Mouse (Mus musculus) T-helper 1 cell (primary cell): ENCODE data around the gene Ppm1e.

Source experiments
- in situ Hi-C: fragments of 300-600 bp; cut with MboI, MseI; formaldehyde crosslinking; loops from one replicate; pipeline ENCODE4 v1.15.1; 2025; ENCODE audit warnings: high pct_unique_total_duplicates

Ppm1e gene

GRCm38 (mm10) chr11:87253294-87253693, 105.5 kb downstream of the Ppm1e start:
- in situ Hi-C loops: no loop called here

- in situ Hi-C loops: no loop called here
These were observed 108.7 kb downstream of the Ppm1e start for GRCm38 (mm10) chr11:87250132-87250531.

GRCm38 (mm10) chr11:87247494-87247866, 111.3 kb downstream of the Ppm1e start:
- in situ Hi-C loops: no loop called here

GRCm38 (mm10) chr11:87246724-87247493, 111.9 kb downstream of the Ppm1e start:
- in situ Hi-C loops: no loop called here

- in situ Hi-C loops: no loop called here
These were observed 112.6 kb downstream of the Ppm1e start for GRCm38 (mm10) chr11:87246107-87246651.

- in situ Hi-C loops: no loop called here
These were observed 113.5 kb downstream of the Ppm1e start for GRCm38 (mm10) chr11:87245171-87245840.

GRCm38 (mm10) chr11:87241256-87241655, 117.6 kb downstream of the Ppm1e start:
- in situ Hi-C loops: no loop called here

GRCm38 (mm10) chr11:87240833-87241215, 118.0 kb downstream of the Ppm1e start:
- in situ Hi-C loops: no loop called here

GRCm38 (mm10) chr11:87240141-87240832, 118.5 kb downstream of the Ppm1e start:
- in situ Hi-C loops: no loop called here

GRCm38 (mm10) chr11:87238891-87239530, 119.8 kb downstream of the Ppm1e start:
- in situ Hi-C loops: no loop called here

- in situ Hi-C loops: no loop called here
These were observed 123.3 kb downstream of the Ppm1e start for GRCm38 (mm10) chr11:87235486-87235872.

- in situ Hi-C loops: no loop called here
These were observed 123.9 kb downstream of the Ppm1e start for GRCm38 (mm10) chr11:87234743-87235485.

GRCm38 (mm10) chr11:87233377-87233776, 125.4 kb downstream of the Ppm1e start:
- in situ Hi-C loops: no loop called here

GRCm38 (mm10) chr11:87227056-87227455, 131.8 kb downstream of the Ppm1e start:
- in situ Hi-C loops: no loop called here

GRCm38 (mm10) chr11:87222686-87223085, 136.1 kb downstream of the Ppm1e start:
- in situ Hi-C loops: no loop called here

GRCm38 (mm10) chr11:87212313-87212712, 146.5 kb downstream of the Ppm1e start:
- in situ Hi-C loops: loop anchor here (5.0 kb wide), 1 partner anchor 55 kb away; no protein-coding TSS in a partner anchor
